Mouse (Mus musculus) heart, postnatal 4 days (tissue): ENCODE data around the gene Trim30b. TPM values are rescaled to one million over a fixed set of nuclear protein-coding genes. Genes with fewer than 3 reads are reported as not detected.
"Not testable (repeated sequence)": the region's sequence is repeated elsewhere in the genome, so short reads cannot be mapped to it uniquely, and the experiment has no call there.

Source experiments
- DNase-seq: peaks from one replicate; pipeline ENCODE4 v3.0.0; 2021
- total RNA-seq, 2 experiments: library from RNA; stranded (reverse); gene quantifications; 2 replicates each; pipeline ENCODE4 v1.2.3; 2021

The Trim30b gene
- under 1 TPM in 1 of 2 experiments, not detected in 1; 0.11 TPM for total RNA-seq

GRCm38 (mm10) chr7:104369736-104370414 lies at the start of gene Trim30b:
TSS of gene Trim30b (minus strand) at chr7:104369884.
- peak; percentile 13 for DNase-seq

GRCm38 (mm10) chr7:104404460-104404950 lies 34.8 kb upstream of the Trim30b start:
- DNase-seq: no peak

GRCm38 (mm10) chr7:104401140-104401539 lies 31.5 kb upstream of the Trim30b start:
- DNase-seq: no peak

GRCm38 (mm10) chr7:104400698-104401097 lies 31.0 kb upstream of the Trim30b start, which contains the start of gene Trim30c:
TSS of gene Trim30c (minus strand) at chr7:104400837.
- DNase-seq: no peak

- no peak for DNase-seq
These were observed 28.8 kb upstream of the Trim30b start for GRCm38 (mm10) chr7:104398492-104398891.

GRCm38 (mm10) chr7:104366339-104366738 lies 3.3 kb downstream of the Trim30b start:
- DNase-seq: no peak

- no peak for DNase-seq
These were observed 16.1 kb downstream of the Trim30b start for GRCm38 (mm10) chr7:104353600-104353967.

GRCm38 (mm10) chr7:104352717-104353599 lies 16.7 kb downstream of the Trim30b start, which contains the start of gene Trim12c:
TSS of gene Trim12c (minus strand) at chr7:104353362.
- DNase-seq: peak; percentile 70

GRCm38 (mm10) chr7:104348043-104348442 lies 21.6 kb downstream of the Trim30b start:
- not testable (repeated sequence) for DNase-seq

- DNase-seq: not testable (repeated sequence)
These were observed 28.9 kb downstream of the Trim30b start for GRCm38 (mm10) chr7:104340744-104341143.

- not testable (repeated sequence) for DNase-seq
These were observed 34.1 kb downstream of the Trim30b start for GRCm38 (mm10) chr7:104335547-104335946.

- DNase-seq: not testable (repeated sequence)
These were observed 40.5 kb downstream of the Trim30b start, which contains the start of gene Trim34b for GRCm38 (mm10) chr7:104329171-104329570. TSS of gene Trim34b (plus strand) at chr7:104329471.

GRCm38 (mm10) chr7:104322028-104322427 lies 47.7 kb downstream of the Trim30b start:
- DNase-seq: no peak

- not testable (repeated sequence) for DNase-seq
These were observed 54.2 kb downstream of the Trim30b start, which contains the start of gene Trim12a for GRCm38 (mm10) chr7:104315369-104316080. TSS of gene Trim12a (minus strand) at chr7:104315466.

- DNase-seq: no peak
These were observed 54.8 kb downstream of the Trim30b start for GRCm38 (mm10) chr7:104314796-104315353.

Other genes with a start within 250 kb of the Trim30b start
- not detected for gene Ubqln5, start 240.1 kb downstream of the Trim30b start, total RNA-seq
- not detected for gene Olfr643, start 232.5 kb downstream of the Trim30b start, total RNA-seq
- gene Ubqln3, start 226.6 kb downstream of the Trim30b start, total RNA-seq: not detected
- gene Ubqlnl, start 219.3 kb downstream of the Trim30b start, total RNA-seq: not detected
- not detected for gene Olfm5, start 205.1 kb downstream of the Trim30b start, total RNA-seq
- under 1 TPM in 1 of 2 experiments, not detected in 1; 0.11 TPM for gene Olfr648, start 186.5 kb downstream of the Trim30b start, total RNA-seq
- not detected for gene Olfr649, start 173.9 kb downstream of the Trim30b start, total RNA-seq
- gene Trim6, start 151.1 kb downstream of the Trim30b start, total RNA-seq: 1 to 10 TPM; 1.2 to 1.7 TPM
- gene Trim34a, start 125.4 kb downstream of the Trim30b start, total RNA-seq: 1 to 10 TPM; 3.2 TPM
- gene Trim5, start 81.8 kb downstream of the Trim30b start, total RNA-seq: 1 to 10 TPM; 1.7 to 2.1 TPM
- 1 to 10 TPM; 5.9 to 7.5 TPM for gene Trim12a, start 54.4 kb downstream of the Trim30b start, total RNA-seq
- gene Trim34b, start 40.4 kb downstream of the Trim30b start, total RNA-seq: under 1 TPM; 0.16 to 0.21 TPM
- 1 to 10 TPM; 3.8 to 4.2 TPM for gene Trim12c, start 16.5 kb downstream of the Trim30b start, total RNA-seq
- gene Trim30c, start 31.0 kb upstream of the Trim30b start, total RNA-seq: not detected
- gene Trim30a, start 95.3 kb upstream of the Trim30b start, total RNA-seq: 1 to 10 TPM; 1.4 to 1.8 TPM
- gene Trim30d, start 138.0 kb upstream of the Trim30b start, total RNA-seq: under 1 TPM; 0.26 to 0.38 TPM
- gene Olfr651, start 180.2 kb upstream of the Trim30b start, total RNA-seq: not detected
- gene Olfr652, start 191.0 kb upstream of the Trim30b start, total RNA-seq: not detected
- not detected for gene Olfr653, start 207.4 kb upstream of the Trim30b start, total RNA-seq
- gene Olfr654, start 217.1 kb upstream of the Trim30b start, total RNA-seq: not detected
- not detected for gene Olfr655, start 231.9 kb upstream of the Trim30b start, total RNA-seq
- not detected for gene Olfr656, start 244.1 kb upstream of the Trim30b start, total RNA-seq